Mouse (Mus musculus) T-helper 2 cell (primary cell): ENCODE measurements around the gene Gm45837.

Experiments
- in situ Hi-C: fragments of 300-600 bp; cut with MboI, MseI; formaldehyde crosslinking; loops from one replicate; pipeline ENCODE4 v1.15.1; 2025; ENCODE audit warnings: high pct_unique_total_duplicates

The Gm45837 gene

DNA sequence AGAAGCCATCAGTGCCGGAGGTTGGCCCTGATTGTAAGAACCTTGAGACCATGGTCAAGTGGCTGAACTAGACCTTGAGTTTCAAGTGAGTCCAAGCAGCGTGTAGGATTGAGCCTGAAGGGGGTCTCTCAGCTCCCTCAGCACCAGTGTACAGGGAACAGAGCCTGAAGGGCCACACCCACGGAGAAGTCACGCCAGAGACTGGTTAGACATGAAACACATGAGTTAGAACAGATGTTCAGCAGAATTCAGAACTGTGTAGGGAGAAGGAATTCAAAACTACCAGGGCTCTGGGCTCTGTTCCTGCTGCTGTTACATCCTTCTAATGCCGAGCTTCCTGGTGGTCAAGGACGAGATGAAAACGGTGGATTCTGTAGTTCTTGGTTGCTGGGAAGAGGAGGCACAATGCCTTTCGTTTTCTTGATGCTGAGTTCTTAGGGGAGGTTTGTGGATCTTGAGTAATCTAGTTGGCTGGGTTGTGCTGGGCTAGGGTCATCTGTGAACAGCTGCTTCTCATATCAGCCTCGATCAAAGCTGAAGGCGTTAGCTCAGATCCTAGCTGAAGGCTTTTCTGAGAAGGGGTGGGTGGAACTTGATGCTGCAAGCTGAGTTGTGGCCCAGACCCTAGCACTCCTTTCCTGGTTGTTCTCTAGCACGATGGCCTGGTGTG is at the start of gene Gm45837:
Gene Gm45837 (plus strand): TSS at position 620 of the 670 bp plus-strand sequence.
- in situ Hi-C loops: no loop called here

DNA sequence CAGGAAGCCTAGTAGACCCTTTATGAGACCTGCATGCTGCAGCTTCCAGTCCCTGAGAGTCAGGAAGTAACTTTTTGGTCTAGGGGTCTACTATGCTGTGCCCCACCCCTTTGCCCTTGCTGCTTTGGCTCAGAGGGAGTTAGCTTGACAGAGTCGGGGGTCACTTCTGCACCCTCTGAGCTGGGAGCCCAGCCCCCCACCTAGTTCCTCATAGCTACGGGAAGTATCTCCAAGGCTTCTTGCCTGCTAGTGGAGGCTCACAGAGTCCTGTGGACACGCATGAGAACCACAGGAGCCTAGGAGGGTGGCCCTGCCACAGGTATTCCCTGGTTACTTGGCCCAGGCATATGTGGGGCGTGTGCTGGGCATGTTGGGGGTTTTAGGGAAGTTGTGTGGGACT is 49.7 kb upstream of the Gm45837 start:
- in situ Hi-C loops: no loop called here

DNA sequence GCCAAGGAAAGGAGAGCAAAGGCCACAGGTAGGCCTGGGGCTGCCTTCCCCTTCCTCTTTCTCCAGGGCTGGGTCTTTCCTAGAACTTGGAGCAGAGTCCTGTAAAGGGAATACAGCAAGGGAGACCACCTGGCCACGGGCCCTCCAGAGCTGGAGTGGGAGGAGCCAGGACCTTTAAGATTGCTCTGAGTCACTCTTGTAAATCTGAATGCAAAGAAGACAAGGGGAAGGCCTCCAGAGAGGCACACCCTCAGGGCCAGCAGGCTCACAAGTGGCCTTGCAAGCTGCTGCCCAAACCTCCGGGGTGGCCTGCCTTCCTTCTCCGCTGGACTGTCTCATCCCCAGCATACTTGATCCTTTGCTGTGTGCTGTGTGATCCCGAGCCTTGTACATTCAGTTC is 48.9 kb upstream of the Gm45837 start:
- in situ Hi-C loops: no loop called here

DNA sequence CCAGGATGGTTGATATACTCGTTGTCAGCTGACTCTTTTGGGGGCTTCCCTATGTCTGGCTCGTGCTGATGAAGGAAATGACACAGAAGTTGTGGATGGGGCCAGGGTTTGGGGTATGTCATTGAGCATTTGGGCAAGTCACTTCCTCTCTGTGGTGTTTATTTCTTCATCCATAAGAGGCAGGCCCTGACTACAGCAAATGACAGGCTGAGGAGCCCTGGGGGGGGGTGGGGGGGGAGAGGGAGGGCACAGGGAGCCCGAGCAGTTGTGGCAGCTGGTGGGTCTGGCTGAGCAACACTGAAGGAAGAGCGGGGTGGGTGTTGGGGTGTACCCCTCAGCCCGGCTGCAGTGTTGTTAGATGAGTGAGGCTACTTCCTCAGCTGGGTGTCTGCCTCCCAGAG is 47.9 kb upstream of the Gm45837 start:
- in situ Hi-C loops: no loop called here

DNA sequence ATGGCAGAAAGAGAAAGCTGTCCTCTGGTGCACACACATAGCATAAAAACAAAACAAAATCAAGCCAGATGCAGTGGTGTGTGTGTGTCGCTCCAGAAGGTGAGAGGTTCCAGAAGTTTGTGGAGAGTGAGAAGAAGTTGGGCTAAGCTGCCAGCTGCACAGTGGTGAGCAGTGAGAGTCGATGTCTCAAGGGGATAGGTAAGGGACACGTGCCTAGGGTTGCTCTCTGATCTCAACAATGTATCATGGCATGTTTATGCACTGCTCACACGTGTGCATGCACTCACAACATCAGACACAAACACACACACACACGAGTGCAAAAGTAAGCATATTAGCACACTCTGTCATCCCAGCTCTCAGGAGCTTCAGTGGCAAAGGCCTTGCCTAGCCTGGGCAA is 46.8 kb upstream of the Gm45837 start:
- in situ Hi-C loops: no loop called here

DNA sequence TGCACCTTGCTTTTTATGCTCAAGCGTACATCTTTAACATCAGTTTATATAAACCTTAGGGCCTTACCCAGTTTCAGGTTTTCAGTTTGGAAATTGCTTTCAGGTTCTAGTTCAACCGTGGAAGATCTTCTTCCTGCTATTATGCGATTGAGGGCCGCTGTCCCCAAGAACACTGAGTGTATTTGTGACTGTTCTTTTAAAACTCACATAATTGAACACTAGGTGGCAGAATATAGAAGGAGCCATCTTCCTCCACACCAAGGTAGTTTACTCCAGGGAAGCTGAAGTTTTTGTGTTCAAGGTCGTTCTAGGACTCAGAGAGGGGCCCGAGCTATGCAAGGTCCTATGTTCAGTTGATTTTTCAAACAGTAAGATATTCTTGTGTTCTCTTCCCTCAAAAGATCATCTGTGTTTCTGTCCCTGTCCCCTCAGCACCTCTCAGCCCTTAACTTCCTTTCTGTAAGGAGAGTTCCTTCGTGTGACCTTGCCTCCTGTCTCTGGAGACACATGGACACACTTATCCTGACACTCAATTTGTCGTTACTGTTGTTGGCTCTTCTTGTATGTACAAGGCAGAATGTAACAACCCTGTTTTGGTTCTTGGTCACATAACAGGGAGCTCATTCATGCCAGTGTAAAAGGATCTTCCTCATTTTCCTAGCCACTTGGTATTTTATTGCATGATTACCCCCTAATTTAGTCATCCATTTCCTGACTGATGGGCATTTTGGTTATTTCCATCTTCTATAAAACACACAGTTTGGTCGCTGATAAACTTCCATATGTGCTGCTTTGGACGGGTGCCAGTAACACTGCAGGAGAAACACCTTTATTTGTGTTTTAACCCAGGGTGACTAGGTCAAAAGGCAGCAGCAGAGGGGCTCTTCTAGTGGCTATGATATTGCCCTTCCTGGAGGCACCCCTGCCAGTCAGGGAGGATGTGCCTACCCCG is 42.5 kb upstream of the Gm45837 start:
- in situ Hi-C loops: no loop called here

DNA sequence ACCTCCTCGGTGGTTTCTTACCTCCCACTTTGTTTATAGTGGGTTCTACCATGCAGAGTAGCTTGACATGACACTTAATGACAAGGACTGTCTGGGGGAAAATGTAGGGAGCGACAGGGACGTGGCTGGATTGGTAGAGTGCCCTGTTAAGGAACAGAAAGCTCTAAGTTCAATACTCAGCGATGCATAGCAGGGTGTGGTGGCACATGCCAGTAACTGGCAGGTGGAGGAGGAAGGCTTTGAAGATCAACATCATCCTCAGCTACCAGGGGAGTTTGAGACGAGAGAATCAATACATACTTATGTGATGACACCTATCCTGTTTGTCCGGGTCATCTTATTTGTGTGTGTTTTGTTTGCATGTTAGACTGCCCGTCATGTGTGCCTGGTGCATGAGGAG is 41.0 kb upstream of the Gm45837 start:
- in situ Hi-C loops: loop anchor here (5.0 kb wide), 1 partner anchor 52 kb away; the partner anchor contains the start of gene Stard10

DNA sequence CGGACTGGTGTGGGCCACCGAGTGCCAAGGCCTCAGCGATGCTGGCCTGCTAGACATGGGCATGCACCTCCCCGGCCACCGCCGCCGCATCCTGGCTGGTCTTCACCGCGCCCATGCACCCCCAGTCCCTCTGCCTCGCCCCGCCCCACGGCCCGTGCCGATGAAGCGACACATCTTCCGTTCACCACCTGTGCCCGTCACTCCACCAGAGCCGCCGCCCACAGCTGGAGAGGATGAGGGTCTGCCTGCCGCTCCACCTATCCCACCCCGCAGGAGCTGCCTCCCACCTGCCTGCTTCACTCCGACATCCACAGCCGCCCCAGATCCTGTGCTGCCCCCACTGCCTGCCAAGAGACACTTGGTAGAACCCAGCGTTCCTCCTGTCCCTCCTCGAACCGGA is 37.6 kb upstream of the Gm45837 start:
- in situ Hi-C loops: loop anchor here (5.0 kb wide), 1 partner anchor 56 kb away; the partner anchor contains the start of gene Stard10

DNA sequence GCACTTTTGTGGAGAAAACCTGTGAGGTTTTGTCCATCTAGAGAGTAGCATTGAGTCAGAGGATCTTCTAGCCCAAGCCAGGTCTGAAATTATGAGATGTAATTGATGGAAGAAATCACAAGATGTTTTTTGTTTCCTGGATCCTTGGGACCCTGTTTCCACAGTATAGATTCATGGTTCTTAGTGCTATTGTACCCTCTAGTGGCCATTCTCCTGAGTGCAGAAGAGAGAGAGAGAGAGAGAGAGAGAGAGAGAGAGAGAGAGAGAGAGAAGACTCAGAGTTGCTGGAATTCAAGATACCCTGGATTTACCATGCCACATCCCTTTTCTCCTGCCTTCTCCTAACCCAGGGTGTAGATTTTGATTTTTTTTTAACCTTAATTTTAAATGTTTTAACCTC is 36.5 kb upstream of the Gm45837 start:
- in situ Hi-C loops: loop anchor here (5.0 kb wide), 1 partner anchor 57 kb away; the partner anchor contains the start of gene Stard10

DNA sequence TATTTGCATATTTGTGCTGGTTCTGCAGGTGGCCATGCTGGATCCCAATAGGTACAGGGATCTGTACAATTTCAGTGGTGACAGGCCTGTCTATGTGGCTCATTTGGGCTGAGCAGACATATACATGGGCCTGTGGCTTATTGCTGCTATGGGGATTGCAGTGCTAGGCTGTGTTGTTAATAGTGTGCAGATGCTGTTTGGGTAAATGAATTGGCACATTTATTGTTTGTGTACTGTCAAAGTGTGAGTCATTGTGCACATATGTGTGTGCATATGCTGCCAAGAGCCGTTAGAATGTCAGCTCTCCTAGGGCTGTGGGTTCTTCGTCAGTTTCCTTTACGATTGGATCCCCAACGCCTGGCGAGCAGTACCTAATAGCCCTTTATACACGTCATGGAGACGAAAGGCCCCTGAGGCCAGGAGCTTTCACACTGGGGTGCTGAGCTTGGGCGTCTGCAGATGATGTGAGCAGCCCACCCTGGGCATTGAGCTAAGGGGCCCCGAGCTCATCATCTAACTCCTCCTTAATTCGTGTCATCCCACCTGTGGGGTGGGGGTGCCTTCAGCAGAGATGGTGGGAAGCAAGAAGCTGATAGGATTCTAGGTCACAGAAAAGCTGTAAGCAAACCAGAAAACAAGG is 33.9 kb upstream of the Gm45837 start:
- in situ Hi-C loops: no loop called here

DNA sequence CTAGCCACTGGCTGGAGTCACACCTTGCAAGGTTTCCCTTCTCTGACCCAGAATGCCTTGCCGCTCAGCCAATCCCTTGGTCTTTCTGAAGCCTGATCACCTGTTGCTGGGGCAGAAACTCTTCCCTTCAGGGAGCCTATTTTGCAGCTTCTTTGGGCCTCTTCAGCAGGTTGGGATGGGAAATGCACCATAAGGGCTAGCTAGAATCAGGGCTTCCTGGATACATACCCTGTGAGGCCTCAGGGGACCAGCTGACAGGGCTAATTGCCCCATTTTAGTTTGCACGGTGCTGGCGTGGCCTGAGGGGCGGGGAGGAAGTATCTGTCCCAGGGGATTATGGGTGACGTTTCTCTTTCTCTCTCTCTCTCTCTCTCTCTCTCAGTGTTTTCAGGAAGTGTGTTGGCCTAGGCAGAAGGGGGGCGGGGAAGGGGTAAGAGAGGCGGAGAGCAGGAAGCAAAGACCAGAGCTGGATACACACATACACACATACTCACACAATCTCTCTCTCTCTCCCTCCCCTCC is 32.9 kb upstream of the Gm45837 start:
- in situ Hi-C loops: no loop called here

DNA sequence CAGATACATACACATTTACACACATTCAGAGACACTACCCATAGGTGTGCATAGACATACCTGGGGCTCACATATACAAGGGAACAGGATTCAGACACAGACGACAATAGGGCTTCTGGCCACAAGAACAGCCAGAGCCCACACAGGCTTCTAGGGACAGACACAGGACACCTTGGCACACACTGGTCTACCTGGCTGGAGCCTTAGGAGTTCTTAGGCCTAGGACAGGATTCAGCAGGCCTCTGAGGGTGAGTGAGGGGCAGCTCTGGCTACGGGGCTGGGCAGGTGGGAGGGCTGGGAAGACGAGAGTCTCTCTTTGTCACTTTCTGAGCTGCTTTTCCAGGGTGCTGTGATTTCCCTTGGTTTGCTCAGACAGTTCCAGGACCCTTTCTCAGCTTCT is 32.4 kb upstream of the Gm45837 start:
- in situ Hi-C loops: no loop called here

DNA sequence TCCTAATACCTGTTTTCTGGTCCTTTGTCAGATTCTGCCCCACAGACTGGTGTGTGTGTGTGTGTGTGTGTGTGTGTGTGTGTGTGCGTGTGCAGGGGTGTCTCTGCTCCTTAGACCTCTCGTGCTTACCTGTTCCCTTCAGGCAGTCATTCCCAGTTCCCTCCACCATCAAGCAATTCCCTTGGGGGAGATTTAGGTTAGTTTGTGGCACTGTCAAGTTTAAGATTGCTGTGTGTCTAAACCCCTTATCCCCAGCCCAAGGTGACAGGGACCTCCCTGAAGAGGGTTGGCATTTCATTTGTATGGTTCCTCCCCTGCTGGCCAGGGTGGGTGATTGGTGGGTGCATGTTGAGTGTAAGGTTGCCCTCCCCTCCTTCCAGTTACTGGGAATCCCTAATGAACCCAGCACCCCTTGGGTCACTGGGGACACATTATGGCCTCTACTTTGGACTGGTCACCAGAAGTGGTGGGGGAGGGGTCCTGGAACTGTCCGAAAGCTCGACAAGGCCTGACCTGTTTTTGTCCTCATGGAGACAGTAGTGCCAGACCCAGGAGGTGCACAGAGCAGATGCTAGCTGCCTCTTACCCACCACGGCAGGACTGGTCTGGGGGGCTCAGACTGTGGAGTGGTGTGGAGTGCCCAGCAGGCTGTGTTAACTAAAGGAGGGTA is 31.8 kb upstream of the Gm45837 start:
- in situ Hi-C loops: no loop called here

DNA sequence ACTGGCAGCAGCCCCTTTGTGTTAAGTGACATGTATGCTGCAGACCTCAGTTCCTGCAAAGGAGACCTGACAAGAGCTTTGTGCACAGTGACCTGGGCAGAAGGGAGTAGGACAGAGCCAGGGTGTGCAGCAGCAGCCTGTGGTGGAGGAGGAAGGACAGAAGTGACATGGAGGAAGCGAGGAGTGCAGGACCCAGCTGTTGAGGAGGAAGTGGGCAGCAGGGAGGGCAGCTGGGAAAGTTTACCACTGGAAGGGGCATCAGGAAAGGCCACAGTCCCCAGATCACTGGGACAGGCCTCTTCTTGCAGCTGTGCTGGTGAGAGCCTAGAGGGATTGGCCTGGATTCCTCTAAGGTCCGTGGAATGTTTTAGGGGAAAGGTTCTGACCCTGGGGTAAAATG is 31.0 kb upstream of the Gm45837 start:
- in situ Hi-C loops: no loop called here

DNA sequence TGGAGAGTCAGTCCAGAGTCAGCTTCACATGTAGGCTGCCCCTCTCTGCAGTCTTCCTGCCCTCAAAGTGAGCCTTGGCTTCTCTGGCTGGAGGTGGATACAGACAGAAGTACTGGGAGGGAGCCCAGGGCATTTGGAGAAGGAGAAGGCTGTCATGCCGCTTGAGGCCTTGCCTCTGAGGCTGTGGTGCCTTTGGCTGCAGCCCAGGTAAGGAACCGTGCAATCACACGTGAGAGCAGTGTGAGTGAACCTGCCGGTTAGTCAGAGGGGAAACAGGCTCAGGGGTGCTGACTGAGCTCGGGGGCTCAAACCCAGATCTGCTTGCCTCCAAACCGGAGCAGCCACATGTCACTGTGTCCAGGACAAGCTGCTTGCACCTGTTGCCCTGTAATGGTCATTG is 29.2 kb upstream of the Gm45837 start:
- in situ Hi-C loops: no loop called here

DNA sequence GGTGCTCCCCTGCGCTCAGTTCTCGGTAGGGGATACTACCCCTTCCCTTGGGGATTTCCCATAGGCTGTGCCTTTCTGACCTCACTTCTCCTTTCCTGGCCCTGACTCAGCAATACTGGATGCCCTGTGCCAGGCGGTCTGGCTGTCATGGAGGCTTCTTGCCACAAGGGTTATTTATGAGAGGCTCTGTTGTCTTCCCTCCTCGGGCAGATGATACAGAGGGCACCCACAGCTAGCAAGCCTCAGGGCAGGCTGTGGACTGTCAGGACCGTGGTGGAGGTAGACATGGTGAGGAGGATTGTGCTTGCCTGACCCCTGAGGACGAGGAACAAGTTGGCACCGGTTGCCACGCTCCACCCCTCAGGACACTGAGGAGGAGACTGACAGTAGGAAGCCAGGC is 28.3 kb upstream of the Gm45837 start:
- in situ Hi-C loops: no loop called here

DNA sequence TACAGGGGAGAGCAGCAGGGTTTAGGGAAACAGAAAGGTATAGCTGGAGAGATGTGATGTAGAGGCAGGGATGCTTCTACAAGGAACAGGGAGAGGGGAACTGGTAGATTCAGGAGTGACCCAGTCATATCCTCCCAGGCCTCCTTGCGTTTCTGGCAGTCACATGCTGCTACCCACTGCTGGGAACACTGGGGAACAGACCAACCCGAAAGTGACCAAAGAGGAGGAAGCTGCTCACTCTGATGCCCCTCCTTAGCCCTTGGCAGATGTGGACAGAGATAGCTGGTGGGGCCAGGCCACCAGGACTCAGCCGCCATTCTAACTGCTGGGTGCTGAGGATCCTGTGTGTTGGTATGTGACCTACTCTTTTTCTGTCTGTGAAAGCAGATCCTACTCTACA is 26.9 kb upstream of the Gm45837 start:
- in situ Hi-C loops: no loop called here

DNA sequence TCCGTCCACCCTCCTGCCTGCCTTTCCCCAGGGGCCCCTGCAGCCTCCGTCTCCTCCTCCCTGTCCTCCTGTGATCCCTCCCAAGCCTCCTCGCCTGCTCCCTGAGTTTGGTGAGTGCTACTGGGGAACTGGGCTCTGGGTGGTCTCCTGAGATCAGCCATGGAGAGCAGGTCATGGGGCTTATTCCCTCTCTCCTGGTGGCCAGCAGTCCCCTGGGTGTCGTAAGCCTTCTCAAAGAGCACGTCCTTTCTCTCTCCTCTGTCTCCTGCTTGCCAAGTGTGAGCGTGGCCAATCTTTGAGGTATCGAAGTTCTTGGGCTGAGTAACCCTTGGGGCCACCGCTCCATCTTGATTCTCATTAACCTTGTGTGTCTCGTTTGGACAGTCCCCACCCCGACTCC is 25.8 kb upstream of the Gm45837 start:
- in situ Hi-C loops: no loop called here

DNA sequence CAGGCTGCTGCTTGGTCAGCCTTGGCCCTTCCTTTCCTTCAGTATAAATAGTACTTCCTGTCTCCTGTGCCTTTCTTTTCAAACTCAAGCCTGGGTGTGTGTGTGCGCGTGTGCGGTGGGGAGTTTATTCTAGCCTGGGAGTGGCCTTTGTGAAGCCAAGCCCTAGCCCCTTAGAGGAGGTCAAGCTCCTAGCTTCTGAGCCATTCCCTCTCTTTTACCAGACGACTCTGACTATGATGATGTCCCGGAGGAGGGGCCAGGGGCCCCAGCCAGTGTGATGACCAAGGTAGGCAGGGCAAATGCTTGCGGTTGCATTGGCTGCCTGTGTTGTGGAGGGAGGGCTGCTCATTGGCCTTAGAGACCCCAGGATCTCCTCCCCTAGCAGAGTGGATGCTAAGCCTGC is 25.4 kb upstream of the Gm45837 start:
- in situ Hi-C loops: no loop called here

DNA sequence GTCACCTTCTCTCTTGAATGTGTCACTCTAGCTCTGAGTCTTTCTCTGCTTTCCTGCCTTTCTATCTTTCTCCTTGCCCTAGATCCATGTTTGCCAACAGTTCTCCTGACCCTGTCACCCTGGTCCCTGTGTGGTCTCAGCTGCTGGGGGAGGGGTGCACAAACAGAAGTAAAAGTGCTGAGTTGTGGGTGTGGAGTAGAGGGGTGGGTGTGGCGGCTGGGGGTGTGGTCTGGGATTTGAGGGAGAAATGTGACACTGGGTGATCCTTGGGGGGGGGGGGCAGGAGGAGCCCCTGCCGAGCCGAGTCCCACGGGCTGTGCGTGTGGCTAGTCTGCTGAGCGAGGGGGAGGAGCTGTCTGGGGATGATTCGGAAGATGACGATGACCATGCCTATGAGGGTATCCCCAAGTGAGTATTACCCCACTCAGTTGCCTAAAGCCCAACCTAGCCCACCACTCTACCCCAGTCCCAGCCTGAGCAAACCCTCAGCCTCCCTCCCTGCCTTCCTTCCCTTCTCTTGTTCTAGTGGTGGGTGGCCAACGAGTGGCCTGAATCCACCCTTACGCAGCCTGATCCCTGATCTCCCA is 24.7 kb upstream of the Gm45837 start:
- in situ Hi-C loops: no loop called here

DNA sequence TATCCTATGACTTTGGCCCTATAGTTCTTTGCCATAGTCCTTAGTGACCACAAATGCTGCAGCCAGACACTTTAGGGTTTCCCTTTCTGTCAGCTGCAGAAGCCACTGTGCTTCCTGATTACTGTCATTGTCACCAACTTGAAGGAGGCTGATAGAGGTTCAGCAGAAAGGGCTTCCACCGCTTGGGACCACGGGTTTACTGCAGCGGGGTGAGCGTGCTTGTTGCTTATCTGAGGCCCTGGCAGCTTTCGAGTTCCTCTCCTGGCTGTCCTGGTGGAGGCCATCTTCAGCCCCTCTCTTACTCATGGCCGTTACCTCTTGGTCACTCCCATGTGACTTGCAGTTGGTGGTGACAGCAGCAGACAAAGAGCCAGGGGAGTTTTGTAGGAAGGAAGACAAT is 21.4 kb upstream of the Gm45837 start:
- in situ Hi-C loops: no loop called here
